Mouse (Mus musculus): Measurements from ENCODE around the gene Sprr2f. TPM values are rescaled to one million over a fixed set of nuclear protein-coding genes. Genes with fewer than 3 reads are reported as not detected.

Sprr2f gene
- total and polyA plus RNA-seq, 2 experiments from 2014 or later, result not detected

- H3K36me3 ChIP-seq (replicated peaks; ENCODE audit: control insufficient read depth, insufficient read depth, low read length), result no peaks in the 10 kb centered on the region
- DNase-seq (ENCODE audit: low spot score) (no peak), ATAC-seq (ENCODE audit: insufficient read depth, low read depth) (no peak)
- H3K4me1 ChIP-seq (ENCODE audit: control insufficient read depth, insufficient read depth), result no peaks in the 10 kb centered on the region
- H3K27me3 ChIP-seq (ENCODE audit: control insufficient read depth, insufficient read depth, low read length), result no peaks in the 10 kb centered on the region
- H3K4me3 ChIP-seq (ENCODE audit: low read depth, low read length), result no peak overlapping the region
- H3K27ac ChIP-seq (ENCODE audit: low read depth), result no peak overlapping the region
- no peak overlapping the region for H3K4me2 ChIP-seq (ENCODE audit: low read depth, low read length)
- 0 out of 2 replicates have a peak, but pooled peaks cover 3% of the 10 kb centered on the region for H3K9me3 ChIP-seq (replicated peaks; ENCODE audit: control insufficient read depth, low read length)
- TF ChIP-seq CTCF (IDR thresholded peaks at IDR 0.05; ENCODE audit: low read depth), result no peak
- TF ChIP-seq EP300 (IDR thresholded peaks at IDR 0.05; ENCODE audit: low read depth), result no peak
- H3K9ac ChIP-seq (replicated peaks; ENCODE audit: low read depth, low read length), result no peak overlapping the region
These were observed 3.4 kb upstream of the Sprr2f start for GRCm38 (mm10) chr3:92361619-92362018.

- no peak for ATAC-seq (ENCODE audit: insufficient read depth, low read depth)
- Histone ChIP-seq H3K27me3 (ENCODE audit: control insufficient read depth, insufficient read depth, low read length) (no peaks in the 10 kb centered on the region), H3K4me3 (ENCODE audit: low read depth, low read length) (no peak overlapping the region), H3K9me3 (replicated peaks; ENCODE audit: control insufficient read depth, low read length) (no peaks in the 10 kb centered on the region), H3K9ac (replicated peaks; ENCODE audit: low read depth, low read length) (no peak overlapping the region), H3K4me2 (ENCODE audit: low read depth, low read length) (no peak overlapping the region), H3K36me3 (replicated peaks; ENCODE audit: control insufficient read depth, insufficient read depth, low read length) (no peaks in the 10 kb centered on the region), H3K27ac (ENCODE audit: low read depth) (no peak overlapping the region), H3K4me1 (ENCODE audit: control insufficient read depth, insufficient read depth) (no peaks in the 10 kb centered on the region)
- 63% methylated on average over 2 of the region's 2 CpGs for WGBS
- TF ChIP-seq EP300 (IDR thresholded peaks at IDR 0.05; ENCODE audit: low read depth) (no peak), CTCF (IDR thresholded peaks at IDR 0.05; ENCODE audit: low read depth) (no peak)
- no peak for DNase-seq (ENCODE audit: low spot score)
These were observed 8.6 kb downstream of the Sprr2f start for GRCm38 (mm10) chr3:92373613-92374012.

GRCm38 (mm10) chr3:92385385-92385784 lies 20.4 kb downstream of the Sprr2f start, which contains the start of gene Sprr2h:
Gene Sprr2h, plus strand, starts transcription at chr3:92385685.
- no peak within 1 kb of the TSS for H3K4me2 ChIP-seq (ENCODE audit: low read depth, low read length)
- H3K36me3 ChIP-seq (replicated peaks; ENCODE audit: control insufficient read depth, insufficient read depth, low read length), result no peaks in the 10 kb centered on the region
- no peak within 1 kb of the TSS for H3K9ac ChIP-seq (replicated peaks; ENCODE audit: low read depth, low read length)
- no peaks in the 10 kb centered on the region for H3K9me3 ChIP-seq (replicated peaks; ENCODE audit: control insufficient read depth, low read length)
- DNase-seq (ENCODE audit: low spot score) (no peak), ATAC-seq (ENCODE audit: insufficient read depth, low read depth) (no peak)
- no peak within 1 kb of the TSS for H3K4me3 ChIP-seq (ENCODE audit: low read depth, low read length)
- 63% methylated on average over 1 of the region's 1 CpGs for WGBS
- no peaks in the 10 kb centered on the region for H3K27me3 ChIP-seq (ENCODE audit: control insufficient read depth, insufficient read depth, low read length)
- no peak within 1 kb of the TSS for H3K27ac ChIP-seq (ENCODE audit: low read depth)
- no peaks in the 10 kb centered on the region for H3K4me1 ChIP-seq (ENCODE audit: control insufficient read depth, insufficient read depth)
- TF ChIP-seq CTCF (IDR thresholded peaks at IDR 0.05; ENCODE audit: low read depth) (no peak), EP300 (IDR thresholded peaks at IDR 0.05; ENCODE audit: low read depth) (no peak)

GRCm38 (mm10) chr3:92394301-92394700 lies 29.3 kb downstream of the Sprr2f start:
- H3K4me1 ChIP-seq (ENCODE audit: control insufficient read depth, insufficient read depth), result no peaks in the 10 kb centered on the region
- ATAC-seq (ENCODE audit: insufficient read depth, low read depth) (no peak), DNase-seq (ENCODE audit: low spot score) (no peak)
- TF ChIP-seq CTCF (IDR thresholded peaks at IDR 0.05; ENCODE audit: low read depth) (peak; percentile 23; the same call in 1 of the 2 replicates), EP300 (IDR thresholded peaks at IDR 0.05; ENCODE audit: low read depth) (no peak)
- H3K36me3 ChIP-seq (replicated peaks; ENCODE audit: control insufficient read depth, insufficient read depth, low read length), result no peaks in the 10 kb centered on the region
- 27% methylated on average over 1 of the region's 1 CpGs for WGBS
- H3K27ac ChIP-seq (ENCODE audit: low read depth), result no peak overlapping the region
- H3K27me3 ChIP-seq (ENCODE audit: control insufficient read depth, insufficient read depth, low read length), result no peaks in the 10 kb centered on the region
- no peak overlapping the region for H3K4me2 ChIP-seq (ENCODE audit: low read depth, low read length)
- no peak overlapping the region for H3K4me3 ChIP-seq (ENCODE audit: low read depth, low read length)
- no peaks in the 10 kb centered on the region for H3K9me3 ChIP-seq (replicated peaks; ENCODE audit: control insufficient read depth, low read length)
- H3K9ac ChIP-seq (replicated peaks; ENCODE audit: low read depth, low read length), result no peak overlapping the region

- H3K27me3 ChIP-seq (ENCODE audit: control insufficient read depth, insufficient read depth, low read length), result no peaks in the 10 kb centered on the region
- H3K4me2 ChIP-seq (ENCODE audit: low read depth, low read length), result no peak within 1 kb of the TSS
- H3K9ac ChIP-seq (replicated peaks; ENCODE audit: low read depth, low read length), result no peak within 1 kb of the TSS
- DNase-seq (ENCODE audit: low spot score) (no peak), ATAC-seq (ENCODE audit: insufficient read depth, low read depth) (no peak)
- H3K36me3 ChIP-seq (replicated peaks; ENCODE audit: control insufficient read depth, insufficient read depth, low read length), result no peaks in the 10 kb centered on the region
- WGBS, result 71% methylated on average over 2 of the region's 2 CpGs
- TF ChIP-seq CTCF (IDR thresholded peaks at IDR 0.05; ENCODE audit: low read depth), result no peak
- no peak for TF ChIP-seq EP300 (IDR thresholded peaks at IDR 0.05; ENCODE audit: low read depth)
- H3K4me3 ChIP-seq (ENCODE audit: low read depth, low read length), result no peak within 1 kb of the TSS
- H3K27ac ChIP-seq (ENCODE audit: low read depth), result no peak within 1 kb of the TSS
- H3K9me3 ChIP-seq (replicated peaks; ENCODE audit: control insufficient read depth, low read length), result no peaks in the 10 kb centered on the region
- no peaks in the 10 kb centered on the region for H3K4me1 ChIP-seq (ENCODE audit: control insufficient read depth, insufficient read depth)
These were observed 42.7 kb downstream of the Sprr2f start, which contains the start of gene Sprr2i for GRCm38 (mm10) chr3:92407691-92408090. Gene Sprr2i, plus strand, starts transcription at chr3:92407991.

Other genes starting within 250 kb of the Sprr2f start
- not detected in 2 replicates for gene Prr9, start 241.2 kb upstream of the Sprr2f start, total RNA-seq (2014; rRNA removed; ENCODE audit: low replicate concordance)
- not detected in 2 replicates for gene Prr9, start 241.2 kb upstream of the Sprr2f start, polyA plus RNA-seq (2015; fragmentation: Nextera tagmentation; extraction: Ambion mirVana)
- not detected in 2 replicates for gene Lelp1, start 222.4 kb upstream of the Sprr2f start, total RNA-seq (2014; rRNA removed; ENCODE audit: low replicate concordance)
- not detected in 2 replicates for gene Lelp1, start 222.4 kb upstream of the Sprr2f start, polyA plus RNA-seq (2015; fragmentation: Nextera tagmentation; extraction: Ambion mirVana)
- gene Sprr2a1, start 149.4 kb upstream of the Sprr2f start, total RNA-seq (2014; rRNA removed; ENCODE audit: low replicate concordance), result 0.15 TPM in 1 of 2 replicates, not detected in the other
- 0.25 TPM in 1 of 2 replicates, not detected in the other for gene Sprr2a1, start 149.4 kb upstream of the Sprr2f start, polyA plus RNA-seq (2015; fragmentation: Nextera tagmentation; extraction: Ambion mirVana)
- 10.1 and 38.9 TPM in 2 replicates for gene Sprr2a2, start 149.3 kb upstream of the Sprr2f start, total RNA-seq (2014; rRNA removed; ENCODE audit: low replicate concordance)
- 8.6 and 12.1 TPM in 2 replicates for gene Sprr2a2, start 149.3 kb upstream of the Sprr2f start, polyA plus RNA-seq (2015; fragmentation: Nextera tagmentation; extraction: Ambion mirVana)
- gene Sprr2a3, start 79.8 kb upstream of the Sprr2f start, total RNA-seq (2014; rRNA removed; ENCODE audit: low replicate concordance), result 2.1 and 7.9 TPM in 2 replicates
- gene Sprr2a3, start 79.8 kb upstream of the Sprr2f start, polyA plus RNA-seq (2015; fragmentation: Nextera tagmentation; extraction: Ambion mirVana), result 0.34 and 0.72 TPM in 2 replicates
- gene Sprr2b, start 48.6 kb upstream of the Sprr2f start, total RNA-seq (2014; rRNA removed; ENCODE audit: low replicate concordance), result not detected in 2 replicates
- gene Sprr2b, start 48.6 kb upstream of the Sprr2f start, polyA plus RNA-seq (2015; fragmentation: Nextera tagmentation; extraction: Ambion mirVana), result 0.20 TPM in 1 of 2 replicates, not detected in the other
- not detected in 2 replicates for gene Sprr2d, start 26.0 kb upstream of the Sprr2f start, total RNA-seq (2014; rRNA removed; ENCODE audit: low replicate concordance)
- gene Sprr2d, start 26.0 kb upstream of the Sprr2f start, polyA plus RNA-seq (2015; fragmentation: Nextera tagmentation; extraction: Ambion mirVana), result not detected in 2 replicates
- not detected in 2 replicates for gene Sprr2e, start 13.0 kb upstream of the Sprr2f start, total RNA-seq (2014; rRNA removed; ENCODE audit: low replicate concordance)
- gene Sprr2e, start 13.0 kb upstream of the Sprr2f start, polyA plus RNA-seq (2015; fragmentation: Nextera tagmentation; extraction: Ambion mirVana), result not detected in 2 replicates
- not detected in 2 replicates for gene Sprr2h, start 20.5 kb downstream of the Sprr2f start, total RNA-seq (2014; rRNA removed; ENCODE audit: low replicate concordance)
- gene Sprr2h, start 20.5 kb downstream of the Sprr2f start, polyA plus RNA-seq (2015; fragmentation: Nextera tagmentation; extraction: Ambion mirVana), result not detected in 2 replicates
- gene Sprr2i, start 42.8 kb downstream of the Sprr2f start, total RNA-seq (2014; rRNA removed; ENCODE audit: low replicate concordance), result not detected in 2 replicates
- not detected in 2 replicates for gene Sprr2i, start 42.8 kb downstream of the Sprr2f start, polyA plus RNA-seq (2015; fragmentation: Nextera tagmentation; extraction: Ambion mirVana)
- not detected in 2 replicates for gene Sprr2j-ps, start 52.9 kb downstream of the Sprr2f start, total RNA-seq (2014; rRNA removed; ENCODE audit: low replicate concordance)
- not detected in 2 replicates for gene Sprr2j-ps, start 52.9 kb downstream of the Sprr2f start, polyA plus RNA-seq (2015; fragmentation: Nextera tagmentation; extraction: Ambion mirVana)
- gene Gm9774, start 64.2 kb downstream of the Sprr2f start, total RNA-seq (2014; rRNA removed; ENCODE audit: low replicate concordance), result 1.3 and 2.1 TPM in 2 replicates
- 5.9 and 6.2 TPM in 2 replicates for gene Gm9774, start 64.2 kb downstream of the Sprr2f start, polyA plus RNA-seq (2015; fragmentation: Nextera tagmentation; extraction: Ambion mirVana)
- gene Sprr2k, start 67.4 kb downstream of the Sprr2f start, total RNA-seq (2014; rRNA removed; ENCODE audit: low replicate concordance), result not detected in 2 replicates
- gene Sprr2k, start 67.4 kb downstream of the Sprr2f start, polyA plus RNA-seq (2015; fragmentation: Nextera tagmentation; extraction: Ambion mirVana), result not detected in 2 replicates
- gene Sprr1b, start 73.6 kb downstream of the Sprr2f start, total RNA-seq (2014; rRNA removed; ENCODE audit: low replicate concordance), result not detected in 2 replicates
- not detected in 2 replicates for gene Sprr1b, start 73.6 kb downstream of the Sprr2f start, polyA plus RNA-seq (2015; fragmentation: Nextera tagmentation; extraction: Ambion mirVana)
- not detected in 2 replicates for gene Sprr3, start 93.5 kb downstream of the Sprr2f start, total RNA-seq (2014; rRNA removed; ENCODE audit: low replicate concordance)
- gene Sprr3, start 93.5 kb downstream of the Sprr2f start, polyA plus RNA-seq (2015; fragmentation: Nextera tagmentation; extraction: Ambion mirVana), result not detected in 2 replicates
- gene Sprr1a, start 120.7 kb downstream of the Sprr2f start, total RNA-seq (2014; rRNA removed; ENCODE audit: low replicate concordance), result 44.3 TPM in 1 of 2 replicates, not detected in the other
- gene Sprr1a, start 120.7 kb downstream of the Sprr2f start, polyA plus RNA-seq (2015; fragmentation: Nextera tagmentation; extraction: Ambion mirVana), result 0.19 TPM in 2 replicates
- gene Sprr4, start 135.3 kb downstream of the Sprr2f start, total RNA-seq (2014; rRNA removed; ENCODE audit: low replicate concordance), result not detected in 2 replicates
- gene Sprr4, start 135.3 kb downstream of the Sprr2f start, polyA plus RNA-seq (2015; fragmentation: Nextera tagmentation; extraction: Ambion mirVana), result not detected in 2 replicates
- gene 2310046K23Rik, start 169.3 kb downstream of the Sprr2f start, total RNA-seq (2014; rRNA removed; ENCODE audit: low replicate concordance), result not detected in 2 replicates
- not detected in 2 replicates for gene 2310046K23Rik, start 169.3 kb downstream of the Sprr2f start, polyA plus RNA-seq (2015; fragmentation: Nextera tagmentation; extraction: Ambion mirVana)
- gene Ivl, start 208.5 kb downstream of the Sprr2f start, total RNA-seq (2014; rRNA removed; ENCODE audit: low replicate concordance), result 6.4 TPM in 1 of 2 replicates, not detected in the other
- not detected in 2 replicates for gene Ivl, start 208.5 kb downstream of the Sprr2f start, polyA plus RNA-seq (2015; fragmentation: Nextera tagmentation; extraction: Ambion mirVana)
- gene Smcp, start 223.8 kb downstream of the Sprr2f start, total RNA-seq (2014; rRNA removed; ENCODE audit: low replicate concordance), result not detected in 2 replicates
- gene Smcp, start 223.8 kb downstream of the Sprr2f start, polyA plus RNA-seq (2015; fragmentation: Nextera tagmentation; extraction: Ambion mirVana), result not detected in 2 replicates
- gene 2210017I01Rik, start 242.3 kb downstream of the Sprr2f start, total RNA-seq (2014; rRNA removed; ENCODE audit: low replicate concordance), result not detected in 2 replicates
- gene 2210017I01Rik, start 242.3 kb downstream of the Sprr2f start, polyA plus RNA-seq (2015; fragmentation: Nextera tagmentation; extraction: Ambion mirVana), result not detected in 2 replicates

All from heart, postnatal 0 days (tissue).